ENCODE assay signal across 19 mouse cellular contexts in genomic region chr8:46420476-46420875, GRCm38 (mm10). TPM values are rescaled to one million over a fixed set of nuclear protein-coding genes. Genes with fewer than 3 reads are reported as not detected.
DNase-seq lines count a peak whose midpoint lies in the region; ATAC-seq and TF ChIP-seq lines count a peak whose summit lies in the region.
"Had no signal": no experiment of that assay in that cellular context is flagged by ENCODE, and none has a peak within 500 bp of the region (broad histone marks: within the 10 kb centered on the region; RNA-seq: fewer than 3 reads in every experiment).

No protein-coding gene starts in this region.

- no peak for TF ChIP-seq CTCF in CH12.LX (conservative IDR thresholded peaks at IDR 0.05 in 1 of 2, IDR thresholded peaks at IDR 0.05 in 1 of 2; ENCODE audit: low read depth in 2 of 2, low read length in 2 of 2)

- H3K9ac ChIP-seq in CH12.LX (ENCODE audit: insufficient read depth, low read depth) = no peak overlapping the region
- H3K9ac ChIP-seq in hindbrain, embryonic 16.5 days (ENCODE audit: low read depth, low read length) = no peak overlapping the region

- H3K4me1 ChIP-seq in CH12.LX (ENCODE audit: control insufficient read depth in 1 of 2, insufficient read depth in 2 of 2) = peaks cover 5 to 32% of the 10 kb centered on the region in 2 experiments; a peak in 3 of 4 replicates
- no peaks in the 10 kb centered on the region for H3K4me1 ChIP-seq in hindbrain, embryonic 16.5 days (ENCODE audit: control insufficient read depth, insufficient read depth, low read depth, low read length)

- H3K4me3 ChIP-seq in CH12.LX (replicated peaks in 1 of 3; ENCODE audit: low read depth in 2 of 3, low read length in 2 of 3, poor library complexity in 1 of 3) = no peak overlapping the region
- H3K4me3 ChIP-seq in hindbrain, embryonic 16.5 days (ENCODE audit: low read length) = no peak overlapping the region

- no peak overlapping the region for H3K27ac ChIP-seq in CH12.LX (ENCODE audit: insufficient read depth, low read depth)
- H3K27ac ChIP-seq in hindbrain, embryonic 16.5 days (ENCODE audit: low read depth, low read length) = no peak overlapping the region

- peak; percentile 22 for DNase-seq in heart, adult 11 months
- DNase-seq in heart, postnatal 14 days = no peak
- DNase-seq in CH12.LX (ENCODE audit: extremely low read depth) = peak; percentile 68
- DNase-seq: adrenal gland, adult 2 months; adrenal gland, adult 8-10 months; adrenal gland, postnatal 10 days; adrenal gland, postnatal 14 days; adrenal gland, postnatal 25 days; adrenal gland, postnatal 36 days; B cell, adult 2 months; cerebellum, adult 11 months; cerebellum, adult 11-12 months; cerebellum, adult 18-20 months; cerebellum, adult 2 months had no signal

- in situ Hi-C loops in CH12.LX (cut with MboI; ENCODE audit: low pct_ligation_motif_present, low pct_unique_long_range_greater_than_20kb, low sequenced_read_pairs) = no loop called here

- WGBS in hindbrain, embryonic 16.5 days = 93% methylated on average over 8 of the region's 8 CpGs

- no peak overlapping the region for H3K4me2 ChIP-seq in CH12.LX (ENCODE audit: insufficient read depth, low read depth, poor library complexity, severe bottlenecking)
- no peak overlapping the region for H3K4me2 ChIP-seq in hindbrain, embryonic 16.5 days (ENCODE audit: low read length)

- TF ChIP-seq POLR2A in CH12.LX (IDR thresholded peaks at IDR 0.05; ENCODE audit: low read depth, low read length) = no peak

- dilution Hi-C loops in CH12.LX (cut with MboI; ENCODE audit: extremely low pct_ligation_motif_present, extremely low pct_unique_long_range_greater_than_20kb, low sequenced_read_pairs) = no loop called here

- intact Hi-C loops in heart, postnatal 14 days (cut with DNase I) = no loop called here

- peak; percentile 94 for TF ChIP-seq EP300 in CH12.LX (IDR thresholded peaks at IDR 0.05; ENCODE audit: low read length)

- no peaks in the 10 kb centered on the region for H3K36me3 ChIP-seq in CH12.LX (replicated peaks in 1 of 2; ENCODE audit: control insufficient read depth in 1 of 2, insufficient read depth in 1 of 2, low read length in 1 of 2)
- no peaks in the 10 kb centered on the region for H3K36me3 ChIP-seq in hindbrain, embryonic 16.5 days (ENCODE audit: control insufficient read depth, insufficient read depth, low read length)
- H3K36me3 ChIP-seq: G1E had no signal

- ATAC-seq in hindbrain, embryonic 16.5 days = no peak
- ATAC-seq: activated CD4-positive, CD25-positive, alpha-beta regulatory T cell, adult 4 months; CD4-positive, CD25-positive, alpha-beta regulatory T cell, adult 4 months; Patski had no signal

- no peaks in the 10 kb centered on the region for H3K79me2 ChIP-seq in CH12.LX (replicated peaks; ENCODE audit: control insufficient read depth, extremely low read depth, insufficient read depth, poor library complexity, severe bottlenecking)

- no peak for TF ChIP-seq RAD21 in CH12.LX (IDR thresholded peaks at IDR 0.05; ENCODE audit: low read depth, low read length)

- H3K9me3 ChIP-seq in CH12.LX (replicated peaks; ENCODE audit: low read length) = peaks cover under 1% of the 10 kb centered on the region
- no peaks in the 10 kb centered on the region for H3K9me3 ChIP-seq in hindbrain, embryonic 16.5 days (ENCODE audit: control insufficient read depth, low read length)

- no peaks in the 10 kb centered on the region for H3K27me3 ChIP-seq in CH12.LX (replicated peaks)
- no peaks in the 10 kb centered on the region for H3K27me3 ChIP-seq in hindbrain, embryonic 16.5 days (replicated peaks; ENCODE audit: control insufficient read depth, insufficient read depth, low read length)
- H3K27me3 ChIP-seq: Patski had no signal

TF ChIP-seq in CH12.LX, 34 proteins besides CTCF, POLR2A, EP300 and RAD21:
- TF ChIP-seq MEF2A (IDR thresholded peaks at IDR 0.05; ENCODE audit: borderline replicate concordance, low read depth, low read length) (0 out of 2 replicates have a peak, but pooled peaks have one; percentile 42), CHD1 (IDR thresholded peaks at IDR 0.05; ENCODE audit: low read depth, low read length) (no peak), UBTF (IDR thresholded peaks at IDR 0.05; ENCODE audit: low read depth, low read length) (no peak), BHLHE40 (IDR thresholded peaks at IDR 0.05; ENCODE audit: low read depth, low read length) (peak; percentile 74), ZNF384 (IDR thresholded peaks at IDR 0.05; ENCODE audit: low read depth, low read length) (no peak), PAX5 (IDR thresholded peaks at IDR 0.05; ENCODE audit: low read length) (no peak), SMC3 (IDR thresholded peaks at IDR 0.05; ENCODE audit: low read depth, low read length) (no peak), ZMIZ1 (IDR thresholded peaks at IDR 0.05; ENCODE audit: low read depth, low read length) (no peak), RCOR1 (conservative IDR thresholded peaks at IDR 0.05; ENCODE audit: low read depth, low read length) (0 out of 2 replicates have a peak, but pooled peaks have one; percentile 68), USF2 (conservative IDR thresholded peaks at IDR 0.05; ENCODE audit: low read depth, low read length) (0 out of 2 replicates have a peak, but pooled peaks have one; percentile 7), NRF1 (IDR thresholded peaks at IDR 0.05; ENCODE audit: low read depth, low read length) (no peak), SIN3A (IDR thresholded peaks at IDR 0.05; ENCODE audit: low read length) (no peak), USF1 (IDR thresholded peaks at IDR 0.05; ENCODE audit: low read depth, low read length) (no peak), ZKSCAN1 (IDR thresholded peaks at IDR 0.05; ENCODE audit: borderline replicate concordance, low read depth, low read length) (no peak), TBP (conservative IDR thresholded peaks at IDR 0.05; ENCODE audit: low read depth, low read length) (no peak), MAX (IDR thresholded peaks at IDR 0.05; ENCODE audit: low read length) (no peak), ETS1 (conservative IDR thresholded peaks at IDR 0.05; ENCODE audit: low read depth, low read length) (peak; percentile 55), POLR2AphosphoS2 (IDR thresholded peaks at IDR 0.05; ENCODE audit: low read depth, low read length) (no peak), MYC (IDR thresholded peaks at IDR 0.05; ENCODE audit: low read depth, low read length) (no peak), ZC3H11A (IDR thresholded peaks at IDR 0.05; ENCODE audit: low read depth, low read length) (no peak), HCFC1 (IDR thresholded peaks at IDR 0.05; ENCODE audit: low read depth, low read length) (no peak), E2F4 (IDR thresholded peaks at IDR 0.05; ENCODE audit: insufficient replicate concordance, low read depth, low read length) (no peak), TCF12 (IDR thresholded peaks at IDR 0.05; ENCODE audit: low read depth, low read length) (peak; percentile 79), JUND (conservative IDR thresholded peaks at IDR 0.05; ENCODE audit: low read depth, low read length) (peak; percentile 85), IRF4 (IDR thresholded peaks at IDR 0.05; ENCODE audit: low read depth, low read length) (peak; percentile 73; the same call in 1 of the 2 replicates), KAT2A (IDR thresholded peaks at IDR 0.05; ENCODE audit: insufficient replicate concordance, low read length) (no peak), JUN (IDR thresholded peaks at IDR 0.05; ENCODE audit: insufficient read depth, low read depth, low read length) (peak; percentile 58; the same call in 1 of the 2 replicates), CHD2 (IDR thresholded peaks at IDR 0.05; ENCODE audit: low read length) (0 out of 2 replicates have a peak, but pooled peaks have one; percentile 18), MAZ (IDR thresholded peaks at IDR 0.05; ENCODE audit: low read depth, low read length) (no peak), MXI1 (IDR thresholded peaks at IDR 0.05; ENCODE audit: low read depth, low read length) (no peak), GABPA (IDR thresholded peaks at IDR 0.05; ENCODE audit: insufficient replicate concordance, low read depth, low read length) (no peak), ELF1 (IDR thresholded peaks at IDR 0.05; ENCODE audit: low read depth, low read length) (no peak), MAFK (IDR thresholded peaks at IDR 0.05; ENCODE audit: insufficient replicate concordance, low read length) (0 out of 2 replicates have a peak, but pooled peaks have one; percentile 48)

RNA-seq across cellular contexts. Expression of gene Acsl1, which starts 50.4 kb away (rescaled TPM):
- total RNA-seq in heart, postnatal 14 days (2021) = 100 to 1,000 TPM; 846 to 852 TPM
- total RNA-seq in CH12.LX (2012; rRNA removed) = 8.7 and 11.2 TPM in 2 replicates
- 19.5 and 20.6 TPM in 2 replicates for total RNA-seq in CH12.LX (2014; rRNA removed)
- polyA plus RNA-seq in CH12.LX (2012; ENCODE audit: insufficient read length, low read depth) = 24.3 and 27.9 TPM in 2 replicates
- polyA plus RNA-seq in hindbrain, embryonic 16.5 days (2015; fragmentation: Nextera tagmentation; extraction: Ambion mirVana) = 19.5 and 22.1 TPM in 2 replicates

Comparison
In these comparisons a context has a peak if more than half of its experiments do, and no peak if none do; other contexts are left out.
1. DNase-seq: peak in heart, adult 11 months (single experiment) and CH12.LX (single experiment); none in heart, postnatal 14 days (0 of 2).
2. RNA of gene Acsl1, which starts 50.4 kb away (total RNA-seq): 846 to 852 TPM in heart, postnatal 14 days; 8.7 to 20.6 TPM in CH12.LX; every median in the first group is over 10 times any median in the second.